Mouse (Mus musculus): Measurements from ENCODE around the gene Nhsl2.

GRCm38 (mm10) chrX:102082340-102082739, 233.2 kb downstream of the Nhsl2 start:
- TF ChIP-seq CTCF (conservative IDR thresholded peaks at IDR 0.05; ENCODE audit: low read length) (no peak), NANOG (IDR thresholded peaks at IDR 0.05; ENCODE audit: borderline replicate concordance, low read length) (no peak)
